Mouse (Mus musculus) embryo, embryonic 11.5 days (tissue): ENCODE measurements around the gene Myo6.

ENCODE experiments used
- DNase-seq: peaks from one replicate; pipeline ENCODE4 v3.0.0-alpha.2; 2012; ENCODE audit warnings: low read depth, low spot score

Gene Myo6

GRCm38 (mm10) chr9:80181692-80182091 lies 16.9 kb downstream of the Myo6 start:
- no peak for DNase-seq

GRCm38 (mm10) chr9:80184138-80184537 lies 19.3 kb downstream of the Myo6 start:
- no peak for DNase-seq

GRCm38 (mm10) chr9:80185737-80186136 lies 20.9 kb downstream of the Myo6 start:
- DNase-seq = no peak

- DNase-seq = no peak
These were observed 21.9 kb downstream of the Myo6 start for GRCm38 (mm10) chr9:80186693-80187092.

- no peak for DNase-seq
These were observed 23.6 kb downstream of the Myo6 start for GRCm38 (mm10) chr9:80188324-80188893.

GRCm38 (mm10) chr9:80191240-80191639 lies 26.4 kb downstream of the Myo6 start:
- no peak for DNase-seq

GRCm38 (mm10) chr9:80192324-80192723 lies 27.5 kb downstream of the Myo6 start:
- no peak for DNase-seq

GRCm38 (mm10) chr9:80194446-80194845 lies 29.6 kb downstream of the Myo6 start:
- no peak for DNase-seq

- no peak for DNase-seq
These were observed 31.3 kb downstream of the Myo6 start for GRCm38 (mm10) chr9:80196161-80196560.

GRCm38 (mm10) chr9:80197233-80197632 lies 32.4 kb downstream of the Myo6 start:
- no peak for DNase-seq

GRCm38 (mm10) chr9:80200855-80201254 lies 36.0 kb downstream of the Myo6 start:
- DNase-seq = no peak

GRCm38 (mm10) chr9:80202374-80203060 lies 37.7 kb downstream of the Myo6 start:
- DNase-seq = no peak

GRCm38 (mm10) chr9:80208681-80209080 lies 43.9 kb downstream of the Myo6 start:
- no peak for DNase-seq

- DNase-seq = no peak
These were observed 44.6 kb downstream of the Myo6 start for GRCm38 (mm10) chr9:80209459-80209858.

GRCm38 (mm10) chr9:80210096-80210495 lies 45.3 kb downstream of the Myo6 start:
- DNase-seq = no peak

GRCm38 (mm10) chr9:80213428-80213827 lies 48.6 kb downstream of the Myo6 start:
- DNase-seq = no peak

GRCm38 (mm10) chr9:80215502-80215901 lies 50.7 kb downstream of the Myo6 start:
- no peak for DNase-seq

GRCm38 (mm10) chr9:80216786-80217501 lies 52.1 kb downstream of the Myo6 start:
- no peak for DNase-seq

- DNase-seq = no peak
These were observed 53.9 kb downstream of the Myo6 start for GRCm38 (mm10) chr9:80218718-80219117.

- DNase-seq = no peak
These were observed 59.3 kb downstream of the Myo6 start for GRCm38 (mm10) chr9:80223989-80224635.

- DNase-seq = no peak
These were observed 61.9 kb downstream of the Myo6 start for GRCm38 (mm10) chr9:80226579-80227325.
